Mouse (Mus musculus) embryo, embryonic 10.5 days (tissue): Measurements from ENCODE around the gene Tm9sf2.
"Not testable (repeated sequence)": the region's sequence is repeated elsewhere in the genome, so short reads cannot be mapped to it uniquely, and the experiment has no call there.

Source experiments
- DNase-seq: peaks from one replicate; pipeline ENCODE4 v3.0.0-alpha.2; 2015; ENCODE audit warnings: low spot score

The Tm9sf2 gene

DNA sequence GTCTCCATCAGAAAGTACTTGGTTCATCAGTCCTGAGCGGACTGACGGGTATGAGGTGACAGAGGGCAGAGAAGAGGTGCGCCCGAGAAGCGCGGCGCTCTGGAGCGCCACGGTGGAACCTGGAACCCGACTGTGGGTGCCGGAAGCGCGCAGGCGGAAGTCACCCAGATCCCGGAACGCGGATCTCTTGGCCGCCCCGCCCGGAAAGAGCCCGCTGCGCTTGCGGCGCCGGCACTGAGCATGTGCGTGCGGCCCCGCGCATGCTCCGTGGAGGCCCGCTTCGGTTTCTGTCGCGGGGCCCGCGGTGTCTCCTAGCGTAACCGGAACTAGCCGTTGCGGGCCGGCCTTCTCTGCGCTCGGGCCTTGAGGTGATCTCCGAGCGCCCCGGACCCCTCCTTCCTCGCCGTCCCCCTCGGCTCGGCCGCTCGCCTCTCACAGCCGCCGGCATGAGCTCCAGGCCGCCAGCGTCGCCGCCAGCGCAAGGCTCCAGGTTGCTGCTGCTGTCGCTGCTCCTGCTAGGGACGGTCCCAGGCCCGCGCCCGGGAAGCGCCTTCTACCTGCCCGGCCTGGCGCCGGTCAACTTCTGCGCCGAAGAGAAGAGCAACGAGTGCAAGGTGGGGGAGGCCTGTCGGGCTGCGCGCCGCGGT, at the start of gene Tm9sf2:
Tm9sf2 (plus strand) TSS at position 217 of the 647 bp plus-strand sequence.
- peak; percentile 95 for DNase-seq

DNA sequence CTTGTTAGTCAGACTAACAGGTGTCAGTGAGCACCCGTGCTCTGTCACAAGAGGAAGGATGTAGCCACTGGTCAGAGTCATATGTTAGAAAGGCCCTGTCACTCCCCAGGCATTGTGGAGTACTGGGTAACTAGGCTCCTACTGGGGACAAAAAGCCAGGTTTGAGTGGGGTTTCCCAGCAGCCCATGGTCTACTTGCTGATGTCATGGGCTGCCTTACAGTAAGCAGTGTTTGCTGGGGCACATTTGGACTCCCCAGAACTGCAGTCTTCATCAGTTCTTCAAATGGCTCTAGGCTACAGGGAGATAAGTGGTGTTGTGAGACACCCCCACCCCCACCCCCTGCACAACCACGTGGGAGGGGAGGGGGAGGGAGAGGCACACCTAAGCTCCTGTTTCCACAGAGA, 48.9 kb upstream of the Tm9sf2 start:
- no peak for DNase-seq

- peak; percentile 87 for DNase-seq
Observed at GRCm38 (mm10) chr14:122060642-122061041, 46.2 kb upstream of the Tm9sf2 start.

DNA sequence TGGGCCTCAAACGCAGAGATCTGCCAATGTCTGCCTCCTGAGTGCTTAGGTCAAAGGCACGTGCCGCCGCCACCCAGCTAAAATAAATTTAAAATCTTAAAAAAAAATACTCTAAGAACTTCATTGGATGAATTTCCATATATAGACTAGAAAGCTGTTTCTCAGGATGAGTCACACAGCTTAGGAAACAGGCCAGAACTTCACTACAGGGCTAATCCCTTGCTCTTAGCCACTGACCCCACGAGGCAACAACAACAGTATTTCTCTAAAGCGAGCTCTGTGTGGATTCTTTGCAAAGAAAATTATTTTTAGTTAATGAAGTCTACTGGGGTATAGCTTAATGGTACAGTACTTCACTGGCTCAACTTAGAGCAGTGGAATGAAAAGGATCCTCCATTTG, 45.5 kb upstream of the Tm9sf2 start:
- no peak for DNase-seq

DNA sequence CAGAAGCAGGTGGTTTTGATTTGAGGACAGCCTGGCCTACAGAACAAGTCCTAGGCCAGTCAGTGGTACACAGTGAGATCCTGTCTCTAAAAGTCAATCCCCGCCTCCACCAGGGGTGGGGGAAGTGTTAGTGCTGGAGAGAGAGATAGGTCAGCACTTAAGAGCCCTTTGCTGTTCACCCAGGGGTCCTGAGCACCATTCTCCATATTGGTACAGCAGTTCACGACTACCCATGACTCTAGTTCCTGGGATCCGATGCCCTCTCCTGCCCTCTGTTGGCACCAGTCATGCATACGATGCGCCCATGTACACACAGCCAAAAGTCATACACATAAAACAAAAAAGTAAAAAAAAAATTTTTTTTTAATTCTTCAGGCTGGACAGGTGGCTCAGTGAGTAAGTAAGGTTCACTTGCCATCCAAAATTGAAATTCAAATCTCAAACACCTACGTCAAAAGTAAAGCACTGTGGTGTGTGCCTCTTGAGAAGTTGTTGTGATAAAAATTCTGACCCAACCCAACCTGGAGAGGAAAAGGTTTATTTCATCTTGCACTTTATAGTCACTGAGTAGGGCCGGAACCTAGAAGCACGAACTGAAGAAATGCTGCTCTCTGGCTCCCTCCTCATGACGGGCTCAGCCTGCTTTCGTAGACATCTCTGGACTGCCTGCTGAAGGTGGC, 44.3 kb upstream of the Tm9sf2 start:
- DNase-seq: no peak

DNA sequence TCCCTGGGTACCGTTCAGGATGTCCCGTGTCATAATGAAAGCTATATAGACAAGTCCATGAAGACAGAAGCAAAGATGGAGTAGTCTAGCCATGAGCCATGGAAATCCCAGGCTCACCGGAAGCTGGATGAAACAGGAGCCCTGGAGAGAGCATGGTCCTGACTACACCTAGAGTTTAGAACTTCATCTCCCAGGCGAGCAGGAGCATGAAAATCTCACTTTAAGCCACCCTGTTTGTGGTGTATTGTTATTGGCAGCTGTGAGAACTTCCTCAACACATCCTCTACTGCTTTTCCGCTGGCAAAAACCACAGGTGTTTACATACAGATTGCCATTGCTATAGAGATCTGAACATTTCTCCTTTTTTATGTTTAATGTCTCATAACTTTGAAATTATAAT, 43.2 kb upstream of the Tm9sf2 start:
- DNase-seq: no peak

GRCm38 (mm10) chr14:122064519-122064918, 42.3 kb upstream of the Tm9sf2 start:
- DNase-seq: peak; percentile 82

DNA sequence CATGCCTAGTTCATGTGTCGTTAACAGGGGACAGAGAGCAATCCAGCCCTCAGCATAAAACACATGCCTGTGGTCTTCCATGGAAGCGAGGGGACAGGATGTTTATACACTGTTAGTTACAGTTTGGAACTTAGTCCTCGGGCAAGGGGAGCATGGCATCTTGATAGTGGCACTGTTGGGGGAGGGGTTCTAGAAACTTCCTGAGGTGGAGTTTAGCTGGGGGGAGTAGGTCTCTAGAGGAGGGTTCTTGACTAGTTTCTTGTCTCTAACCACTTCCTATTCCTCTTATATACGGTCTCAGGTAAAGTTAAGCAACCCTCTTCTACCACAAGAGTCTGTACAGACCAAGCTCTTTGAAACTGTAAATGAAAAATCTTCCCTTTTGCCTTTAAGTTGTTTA, 40.6 kb upstream of the Tm9sf2 start:
- DNase-seq: no peak

DNA sequence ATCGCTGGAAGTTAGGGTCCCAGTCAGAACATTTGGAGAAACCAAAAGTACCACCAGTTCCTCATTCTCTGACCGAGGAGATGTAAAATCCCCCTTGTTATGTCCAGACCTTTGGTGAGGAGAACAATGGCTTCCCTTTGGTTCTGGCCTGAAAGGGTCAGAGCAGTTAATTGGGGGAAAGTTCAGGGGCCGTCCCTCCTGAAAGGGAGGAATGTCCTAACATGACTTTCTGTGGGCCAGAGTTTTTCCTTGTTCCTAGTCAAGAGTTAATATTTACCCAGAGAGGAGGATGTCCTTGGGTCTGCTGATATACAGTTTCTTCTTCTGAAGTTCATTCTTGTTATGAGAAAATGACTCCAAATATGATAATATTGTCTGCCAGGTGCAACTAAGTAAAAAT, 38.8 kb upstream of the Tm9sf2 start:
- not testable (repeated sequence) for DNase-seq

DNA sequence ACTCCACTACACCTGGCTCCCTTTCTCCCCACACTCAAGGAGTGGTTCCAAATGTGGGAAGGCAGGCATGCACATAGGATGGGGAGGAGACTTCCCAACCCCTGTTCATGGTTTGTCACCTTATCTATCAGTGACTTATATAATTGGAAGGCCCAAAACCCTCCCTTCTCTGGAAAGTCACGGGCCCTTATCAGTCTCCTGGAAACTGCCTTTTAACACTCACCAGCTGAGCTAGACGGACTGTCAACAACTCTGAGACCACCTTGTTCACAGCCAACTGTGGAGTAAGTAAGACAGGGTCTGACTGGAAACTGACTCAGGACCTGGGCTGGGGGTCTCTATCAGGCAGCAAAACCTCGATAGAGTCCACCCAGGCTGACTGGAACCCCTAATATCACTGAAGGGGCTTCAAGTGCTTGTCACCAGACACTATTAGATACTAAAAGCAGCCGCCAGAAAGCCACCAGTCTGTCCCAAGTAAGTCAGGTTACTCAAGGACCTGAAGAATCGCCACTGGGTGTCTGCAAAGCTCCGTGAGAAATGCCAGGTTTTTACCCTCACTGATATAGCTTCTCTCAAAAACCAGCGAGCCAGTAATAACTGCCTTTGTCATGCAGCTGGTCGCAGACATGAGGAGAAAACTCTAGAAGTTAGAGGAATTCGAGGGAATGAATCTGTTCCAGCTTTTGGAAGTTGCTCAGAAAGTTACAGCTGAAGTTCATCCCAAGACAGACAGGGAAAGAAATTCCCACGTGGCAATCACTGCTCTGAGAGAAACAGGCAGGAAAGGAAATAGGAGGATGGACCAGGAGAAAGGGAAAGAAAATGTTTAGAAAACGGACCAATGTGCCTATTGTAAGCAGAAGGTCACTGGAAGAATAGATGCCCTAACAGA, 37.8 kb upstream of the Tm9sf2 start:
- DNase-seq: no peak

GRCm38 (mm10) chr14:122069948-122070347, 36.9 kb upstream of the Tm9sf2 start:
- no peak for DNase-seq

- no peak for DNase-seq
Observed at GRCm38 (mm10) chr14:122073422-122073821, 33.4 kb upstream of the Tm9sf2 start.

DNA sequence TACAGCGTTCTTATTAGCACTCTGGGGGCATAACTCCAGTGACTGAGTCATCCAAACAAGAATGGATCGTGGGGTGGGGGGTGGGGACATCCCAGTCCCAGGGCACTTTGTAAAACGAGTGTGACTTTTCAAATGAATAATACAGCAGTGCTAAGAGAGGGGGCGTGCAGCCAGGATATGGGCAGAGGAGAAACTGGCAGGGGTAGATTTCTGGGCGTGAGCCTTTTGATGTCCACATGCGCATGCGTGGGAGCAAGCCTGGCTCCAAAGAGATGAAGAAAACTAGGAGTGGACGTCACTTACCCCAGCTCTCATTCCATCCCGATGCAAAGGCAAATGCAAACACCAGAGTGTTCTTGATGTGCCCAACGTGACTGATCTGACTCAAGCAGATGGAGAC, 32.5 kb upstream of the Tm9sf2 start:
- DNase-seq: no peak

- no peak for DNase-seq
Observed at GRCm38 (mm10) chr14:122075485-122076200, 31.2 kb upstream of the Tm9sf2 start.

DNA sequence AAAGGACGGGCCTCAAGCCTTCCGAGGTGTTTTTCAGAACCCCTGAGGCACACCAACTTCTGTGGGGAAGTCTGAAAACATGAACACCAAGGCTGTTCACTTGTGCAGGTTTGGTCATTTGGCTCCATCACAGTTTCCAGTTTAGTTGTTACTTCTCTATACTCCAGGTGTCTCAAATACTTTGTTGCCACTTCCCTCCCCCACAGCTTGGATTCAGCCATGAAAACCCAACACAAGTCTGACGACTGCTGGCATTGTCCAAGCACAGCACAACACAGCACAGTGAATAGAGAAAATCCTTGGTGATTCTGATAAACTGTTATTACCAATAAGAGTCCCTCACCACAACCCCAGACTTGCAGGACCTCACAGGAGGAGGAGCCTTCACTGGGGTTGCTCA, 29.8 kb upstream of the Tm9sf2 start:
- DNase-seq: no peak

GRCm38 (mm10) chr14:122079428-122079827, 27.4 kb upstream of the Tm9sf2 start:
- peak; percentile 56 for DNase-seq

- DNase-seq: no peak
Observed at GRCm38 (mm10) chr14:122079921-122080320, 26.9 kb upstream of the Tm9sf2 start.

DNA sequence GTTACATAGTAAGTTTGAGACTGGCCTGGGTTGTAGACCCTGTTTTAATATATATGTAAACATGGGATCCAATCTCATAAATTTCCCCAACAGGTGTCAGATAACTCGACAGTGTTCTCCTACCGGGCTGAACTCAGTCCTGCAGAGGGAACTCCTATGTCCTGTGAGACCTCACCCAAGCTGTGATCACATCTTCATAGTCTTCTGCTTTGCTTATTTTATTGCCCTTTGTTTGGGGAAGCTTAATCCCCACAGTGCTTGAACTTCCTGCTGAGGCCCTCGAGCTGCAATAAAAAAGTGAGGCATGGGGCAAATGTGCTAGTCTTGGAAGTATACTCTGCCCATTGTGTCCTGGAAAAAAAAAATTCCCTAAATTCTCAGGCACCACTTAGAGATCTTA, 25.5 kb upstream of the Tm9sf2 start:
- DNase-seq: no peak

DNA sequence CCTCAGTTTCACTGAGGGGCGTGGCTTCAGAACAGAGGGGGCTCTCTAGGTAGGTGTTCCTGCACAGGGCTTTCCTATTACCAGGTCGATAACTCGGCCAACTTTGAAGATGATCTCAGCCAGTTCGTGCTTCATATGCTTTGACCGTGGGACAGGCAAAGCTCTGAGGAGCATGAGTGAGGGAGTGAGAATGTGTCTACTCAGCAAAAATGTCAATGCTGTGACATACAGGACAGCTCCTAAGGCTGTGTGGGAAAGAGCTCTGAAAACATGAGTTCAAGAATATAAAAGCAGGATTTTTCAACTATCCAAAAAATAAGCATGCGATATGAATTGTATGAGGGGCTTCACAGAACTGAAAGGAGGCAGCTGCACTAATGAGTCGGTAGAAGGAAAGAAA, 23.3 kb upstream of the Tm9sf2 start:
- DNase-seq: no peak

DNA sequence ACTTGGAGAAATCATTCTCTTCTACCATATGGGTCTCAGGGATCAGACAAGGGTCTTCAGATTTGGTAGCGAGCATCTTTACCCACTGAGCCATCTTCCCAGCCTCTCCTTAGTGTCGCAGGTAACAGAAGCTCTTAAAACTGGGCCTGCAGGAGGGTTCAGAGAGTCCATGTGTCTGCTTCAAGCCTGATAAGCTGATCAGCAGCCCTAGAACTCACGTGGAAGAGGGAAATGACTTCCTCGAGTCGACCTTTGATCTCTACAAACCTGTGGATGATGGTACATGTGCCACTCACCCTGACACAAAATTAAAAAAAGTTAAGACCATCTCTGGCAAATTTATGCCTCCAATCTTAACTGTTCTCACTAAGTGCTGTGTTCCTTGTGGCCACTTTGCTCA, 18.9 kb upstream of the Tm9sf2 start:
- DNase-seq: no peak

DNA sequence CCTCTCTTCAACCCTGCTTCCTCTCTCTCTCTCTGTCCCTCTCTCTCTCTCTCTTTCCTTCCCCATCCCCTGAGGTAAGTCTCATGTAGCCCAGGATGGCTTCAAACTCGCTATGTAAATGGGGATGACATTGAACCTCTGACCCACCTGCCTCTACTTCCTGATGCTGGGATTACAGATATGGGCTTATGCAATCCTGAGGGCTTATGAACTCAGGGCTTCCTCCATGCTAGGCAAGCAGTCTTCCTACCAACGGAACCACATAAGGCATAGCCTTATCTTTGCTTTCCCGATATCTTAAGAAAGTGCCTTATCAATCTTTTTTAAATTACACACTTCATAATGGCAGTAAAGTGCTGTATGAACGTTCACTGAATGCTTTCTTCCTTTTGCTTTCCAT, 14.5 kb upstream of the Tm9sf2 start:
- DNase-seq: no peak

DNA sequence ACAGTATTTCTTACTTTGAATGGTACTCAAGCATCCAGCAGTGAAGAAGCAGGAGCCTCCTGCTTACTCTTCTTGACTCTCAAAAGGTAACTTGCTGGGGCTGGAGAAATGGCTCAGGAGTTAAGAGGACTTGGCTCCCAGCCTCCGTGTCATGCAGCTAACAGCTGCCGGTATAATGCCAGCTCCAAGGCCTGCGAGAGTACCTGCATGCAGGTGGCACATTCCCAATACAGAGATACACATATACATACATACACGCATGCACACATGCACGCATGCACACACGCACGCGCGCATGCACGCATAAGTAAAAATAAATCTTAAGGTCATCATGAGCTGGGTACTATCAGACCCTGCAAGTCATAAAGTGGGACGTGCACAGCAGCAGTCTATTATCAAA, 10.5 kb upstream of the Tm9sf2 start:
- no peak for DNase-seq
